ENCODE assay signal across 11 mouse cellular contexts in genomic region chr8:6604232-6604804, GRCm38 (mm10).
DNase-seq lines count a peak whose midpoint lies in the region; ATAC-seq lines count a peak whose summit lies in the region.
"Had no signal": no experiment of that assay in that cellular context is flagged by ENCODE, and none has a peak within 500 bp of the region (broad histone marks: within the 10 kb centered on the region; RNA-seq: fewer than 3 reads in every experiment).

No protein-coding gene starts in this region.

- H3K9me3 ChIP-seq in forebrain, embryonic 11.5 days (ENCODE audit: control insufficient read depth, low read length) = no peaks in the 10 kb centered on the region
- no peaks in the 10 kb centered on the region for H3K9me3 ChIP-seq in forebrain, embryonic 10.5 days
- H3K9me3 ChIP-seq: embryonic facial prominence, embryonic 13.5 days; stomach, embryonic 15.5 days had no signal

- WGBS in forebrain, embryonic 11.5 days = 50% methylated on average over 5 of the region's 5 CpGs
- WGBS in forebrain, embryonic 10.5 days = 79% methylated on average over 5 of the region's 5 CpGs

- H3K4me2 ChIP-seq in forebrain, embryonic 11.5 days (ENCODE audit: low read depth, low read length, severe bottlenecking) = no peak overlapping the region
- H3K4me2 ChIP-seq: embryonic facial prominence, embryonic 13.5 days; stomach, embryonic 15.5 days had no signal

- no peaks in the 10 kb centered on the region for H3K27me3 ChIP-seq in forebrain, embryonic 11.5 days (ENCODE audit: control insufficient read depth, insufficient read depth, low read length)
- no peaks in the 10 kb centered on the region for H3K27me3 ChIP-seq in forebrain, embryonic 10.5 days (ENCODE audit: poor library complexity, severe bottlenecking)
- H3K27me3 ChIP-seq: embryonic facial prominence, embryonic 13.5 days; stomach, embryonic 15.5 days had no signal

- DNase-seq in forebrain, embryonic 11.5 days (ENCODE audit: low spot score) = peak; percentile 51
- DNase-seq in forebrain, embryonic 10.5 days (ENCODE audit: extremely low spot score, low spot score) = no peak
- peak; percentile 22 for DNase-seq in adipocyte (ENCODE audit: low spot score)
- peak; percentile 6 to 25 for DNase-seq in frontal cortex, postnatal 36 days (ENCODE audit: low spot score in 2 of 2)
- DNase-seq in left cerebral cortex, postnatal 4 days = peak; percentile 44
- DNase-seq in natural killer cell, adult 2 months (ENCODE audit: low spot score in 2 of 2) = no peak
- DNase-seq in B cell, adult 2 months = no peak
- DNase-seq: lung, postnatal 10 days had no signal

- no peak overlapping the region for H3K27ac ChIP-seq in forebrain, embryonic 11.5 days (ENCODE audit: low read depth, low read length)
- no peak overlapping the region for H3K27ac ChIP-seq in forebrain, embryonic 10.5 days
- H3K27ac ChIP-seq: embryonic facial prominence, embryonic 13.5 days; stomach, embryonic 15.5 days had no signal

- no peak overlapping the region for H3K4me3 ChIP-seq in forebrain, embryonic 11.5 days (ENCODE audit: low read depth, low read length)
- no peak overlapping the region for H3K4me3 ChIP-seq in forebrain, embryonic 10.5 days
- H3K4me3 ChIP-seq: embryonic facial prominence, embryonic 13.5 days; stomach, embryonic 15.5 days had no signal

- H3K4me1 ChIP-seq in forebrain, embryonic 11.5 days (replicated peaks; ENCODE audit: control insufficient read depth, insufficient read depth, low read length) = no peaks in the 10 kb centered on the region
- peaks cover 48% of the 10 kb centered on the region for H3K4me1 ChIP-seq in forebrain, embryonic 10.5 days
- H3K4me1 ChIP-seq: embryonic facial prominence, embryonic 13.5 days; stomach, embryonic 15.5 days had no signal

- peak; percentile 49 for ATAC-seq in forebrain, embryonic 11.5 days (replicated peaks; ENCODE audit: low FRiP score)
- ATAC-seq in CD4-positive, CD25-positive, alpha-beta regulatory T cell, adult 4 months = no peak

- no peaks in the 10 kb centered on the region for H3K36me3 ChIP-seq in forebrain, embryonic 11.5 days (ENCODE audit: control insufficient read depth, insufficient read depth, low read length)
- H3K36me3 ChIP-seq in forebrain, embryonic 10.5 days (replicated peaks) = no peaks in the 10 kb centered on the region
- H3K36me3 ChIP-seq: embryonic facial prominence, embryonic 13.5 days; stomach, embryonic 15.5 days had no signal

- no peak overlapping the region for H3K9ac ChIP-seq in forebrain, embryonic 11.5 days (ENCODE audit: low read length)
- H3K9ac ChIP-seq: embryonic facial prominence, embryonic 13.5 days; stomach, embryonic 15.5 days had no signal

- intact Hi-C loops in left cerebral cortex, postnatal 4 days (cut with DNase I) = no loop called here

Comparison
In these comparisons a context has a peak if more than half of its experiments do, and no peak if none do; other contexts are left out.
1. DNase-seq: peak in forebrain, embryonic 11.5 days (single experiment), adipocyte (single experiment), frontal cortex, postnatal 36 days (2 of 2) and left cerebral cortex, postnatal 4 days (single experiment); none in forebrain, embryonic 10.5 days (single experiment), natural killer cell, adult 2 months (0 of 2) and B cell, adult 2 months (0 of 2).